Mouse (Mus musculus) heart, embryonic 10.5 days (tissue): ENCODE measurements at regions not wholly inside any gene's neighbourhood (a gene's known extent, or its start where the extent isn't known, plus 50 kb on each side); places are given as distances from the start of the nearest gene placed in this dataset.

Experiments
- DNase-seq: peaks from one replicate; pipeline ENCODE4 v3.0.0-alpha.2; 2017; ENCODE audit warnings: low spot score
- H3K27ac ChIP-seq: fragments of 300-500 bp; sonication (generic); 2 replicates; pipeline ENCODE4 v1.5.1; 2016; ENCODE audit warnings: mild to moderate bottlenecking
- H3K27me3 ChIP-seq: fragments of 300-500 bp; sonication (generic); 2 replicates; pipeline ENCODE4 v1.6.1; 2016; ENCODE audit warnings: mild to moderate bottlenecking; ENCODE audit not compliant: poor library complexity, insufficient read depth, severe bottlenecking
- H3K36me3 ChIP-seq: fragments of 300-500 bp; sonication (generic); 2 replicates; pipeline ENCODE4 v1.6.1; 2016; ENCODE audit warnings: mild to moderate bottlenecking, moderate library complexity
- H3K4me1 ChIP-seq: fragments of 300-500 bp; sonication (generic); 2 replicates; pipeline ENCODE4 v1.6.1; 2016; ENCODE audit warnings: mild to moderate bottlenecking
- H3K4me3 ChIP-seq: fragments of 300-500 bp; sonication (generic); 2 replicates; pipeline ENCODE4 v1.5.1; 2016; ENCODE audit warnings: mild to moderate bottlenecking, moderate library complexity
- H3K9me3 ChIP-seq: fragments of 300-500 bp; sonication (generic); 2 replicates; pipeline ENCODE4 v1.6.1; 2016; ENCODE audit warnings: mild to moderate bottlenecking, moderate library complexity
- WGBS: fragments of 180-500 bp; shearing (Covaris S2); methylation state at CpG from one replicate; pipeline ENCODE4 v1.1.7; 2016; 5-methylcytosine and 5-hydroxymethylcytosine counted together

DNA sequence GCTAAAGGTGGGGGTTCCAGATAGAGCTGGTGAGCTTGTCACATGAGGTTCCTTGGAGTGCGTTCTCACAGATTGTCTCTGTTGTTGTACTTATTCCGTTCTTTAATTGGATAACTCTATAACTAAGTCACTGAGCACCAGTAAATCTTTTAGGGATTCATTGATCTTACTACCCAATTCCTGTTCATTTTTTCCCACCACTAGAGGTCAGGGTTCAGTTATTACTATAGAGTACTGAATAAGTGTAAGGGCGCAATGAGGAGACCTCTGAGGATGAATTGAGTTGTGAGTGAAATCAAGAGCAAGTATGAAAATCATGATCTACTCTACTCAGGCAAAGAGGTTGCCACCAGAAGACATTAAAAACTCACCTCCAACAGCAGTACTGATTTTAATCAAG is 584.0 kb upstream of the 2610301B20Rik start:
- no peak overlapping the region for H3K4me3 ChIP-seq
- WGBS, result 66% methylated on average over 3 of the region's 3 CpGs
- no peak for DNase-seq
- no peak overlapping the region for H3K27ac ChIP-seq
- no peaks in the 10 kb centered on the region for H3K9me3 ChIP-seq
- no peaks in the 10 kb centered on the region for H3K36me3 ChIP-seq
- no peaks in the 10 kb centered on the region for H3K4me1 ChIP-seq
- no peaks in the 10 kb centered on the region for H3K27me3 ChIP-seq

DNA sequence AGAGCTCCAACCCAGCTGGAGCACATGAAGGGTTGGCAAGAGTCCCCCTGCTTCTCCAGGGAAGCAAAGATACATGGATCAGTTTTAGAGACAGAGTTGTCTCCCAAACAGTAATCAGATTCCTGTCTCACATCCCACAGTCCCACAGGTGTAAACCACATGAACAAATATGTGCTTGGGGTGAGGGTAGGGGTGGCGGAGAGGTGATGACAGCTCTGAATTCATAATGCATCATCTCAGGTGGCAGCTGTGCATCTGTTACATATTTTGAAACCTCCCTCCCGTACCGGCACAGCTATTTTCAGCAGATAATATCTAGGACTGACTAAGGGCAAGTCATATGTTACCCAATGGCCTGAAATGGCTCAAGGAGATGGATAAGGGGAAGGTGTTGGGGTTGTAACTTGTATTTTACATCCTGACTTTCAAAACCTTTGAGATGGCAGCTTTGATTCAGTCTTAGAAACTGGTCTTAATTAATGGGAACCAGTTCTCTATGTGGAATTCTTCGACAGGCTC is 579.2 kb upstream of the 2610301B20Rik start:
- H3K4me1 ChIP-seq, result no peaks in the 10 kb centered on the region
- 76% methylated on average over 4 of the region's 4 CpGs for WGBS
- no peaks in the 10 kb centered on the region for H3K27me3 ChIP-seq
- H3K36me3 ChIP-seq, result no peaks in the 10 kb centered on the region
- no peaks in the 10 kb centered on the region for H3K9me3 ChIP-seq
- H3K27ac ChIP-seq, result no peak overlapping the region
- H3K4me3 ChIP-seq, result no peak overlapping the region
- no peak for DNase-seq

- Histone ChIP-seq H3K27me3 (no peaks in the 10 kb centered on the region), H3K36me3 (no peaks in the 10 kb centered on the region), H3K4me1 (no peaks in the 10 kb centered on the region), H3K9me3 (no peaks in the 10 kb centered on the region), H3K4me3 (no peak overlapping the region), H3K27ac (no peak overlapping the region)
- 94% methylated on average over 1 of the region's 1 CpGs for WGBS
- no peak for DNase-seq
Measured at GRCm38 (mm10) chr4:10296220-10296619, 578.1 kb upstream of the 2610301B20Rik start.

DNA sequence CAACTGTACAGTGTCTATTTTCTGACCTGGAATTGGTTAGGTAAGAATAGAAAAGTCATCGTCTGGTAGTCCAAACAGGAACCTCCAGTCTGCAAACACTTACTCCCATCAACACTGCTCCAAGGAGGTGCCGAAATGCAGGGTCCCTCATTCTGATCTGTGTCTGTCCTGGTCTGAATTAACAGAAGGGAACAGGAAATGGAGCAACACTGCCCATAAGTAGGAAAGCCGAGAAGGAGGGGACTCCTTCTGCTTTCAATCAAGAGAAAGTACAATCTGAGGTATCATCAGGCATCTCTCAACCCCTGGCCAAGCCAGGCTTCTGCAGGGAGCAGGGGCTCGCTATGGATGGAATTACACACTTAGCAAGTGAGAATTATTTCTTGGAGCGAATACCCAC is 562.4 kb upstream of the 2610301B20Rik start:
- no peak for DNase-seq
- peaks cover 20% of the 10 kb centered on the region for H3K4me1 ChIP-seq
- no peaks in the 10 kb centered on the region for H3K36me3 ChIP-seq
- H3K4me3 ChIP-seq, result no peak overlapping the region
- H3K27me3 ChIP-seq, result no peaks in the 10 kb centered on the region
- H3K9me3 ChIP-seq, result no peaks in the 10 kb centered on the region
- 24% methylated on average over 5 of the region's 5 CpGs for WGBS
- peak overlapping the region; percentile 31; the same call in 1 of the 2 replicates for H3K27ac ChIP-seq

GRCm38 (mm10) chr4:10315144-10315543 is 559.2 kb upstream of the 2610301B20Rik start:
- Histone ChIP-seq H3K4me3 (no peak overlapping the region), H3K4me1 (peaks cover 20% of the 10 kb centered on the region), H3K9me3 (no peaks in the 10 kb centered on the region), H3K36me3 (no peaks in the 10 kb centered on the region), H3K27ac (peak overlapping the region; percentile 66), H3K27me3 (no peaks in the 10 kb centered on the region)
- DNase-seq, result no peak
- WGBS, result 71% methylated on average over 4 of the region's 4 CpGs

DNA sequence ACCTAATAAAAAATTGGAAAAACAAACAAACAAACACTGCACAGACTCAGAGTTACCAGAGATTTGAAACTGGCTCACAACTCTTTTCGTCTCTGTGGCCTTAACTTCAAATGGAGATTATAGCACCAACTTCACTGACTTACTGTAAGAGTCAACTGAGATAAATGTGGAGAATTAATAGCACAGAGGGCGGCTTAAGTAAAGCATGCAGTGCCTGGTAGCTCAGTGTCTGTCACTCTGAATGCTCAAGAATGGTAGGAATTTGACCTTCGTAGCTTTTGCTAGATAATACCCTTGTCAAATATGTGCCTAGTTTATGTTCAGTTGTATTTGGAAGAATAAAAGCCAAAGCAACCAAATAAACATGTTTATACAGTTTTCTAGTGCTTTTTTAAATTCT is 558.4 kb upstream of the 2610301B20Rik start:
- peaks cover 20% of the 10 kb centered on the region for H3K4me1 ChIP-seq
- no peak for DNase-seq
- H3K36me3 ChIP-seq, result no peaks in the 10 kb centered on the region
- H3K27me3 ChIP-seq, result no peaks in the 10 kb centered on the region
- no peaks in the 10 kb centered on the region for H3K9me3 ChIP-seq
- peak overlapping the region; percentile 66; the same call in 1 of the 2 replicates for H3K27ac ChIP-seq
- WGBS, result 18% methylated on average over 3 of the region's 3 CpGs
- no peak overlapping the region for H3K4me3 ChIP-seq

DNA sequence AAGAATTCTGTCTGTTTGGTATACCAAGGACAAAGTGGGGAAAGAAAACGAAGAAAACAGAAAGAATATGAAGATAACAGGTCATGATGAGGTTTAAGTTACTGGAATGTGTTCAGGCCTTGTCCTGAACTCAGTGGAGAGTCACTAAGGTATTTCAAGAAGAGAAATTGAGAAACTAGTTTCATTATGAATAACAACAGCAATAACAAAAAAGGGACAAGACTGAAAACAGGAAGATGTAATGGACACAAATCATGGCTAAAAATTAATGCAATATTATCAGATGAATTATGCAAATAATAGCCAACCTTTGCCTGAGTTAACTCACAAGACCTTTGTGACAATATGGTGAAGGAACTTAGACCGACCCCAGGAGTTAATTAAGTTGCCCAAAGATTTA is 530.2 kb upstream of the 2610301B20Rik start:
- WGBS, result 65% methylated on average over 2 of the region's 2 CpGs
- no peak overlapping the region for H3K4me3 ChIP-seq
- H3K27ac ChIP-seq, result no peak overlapping the region
- DNase-seq, result no peak
- H3K4me1 ChIP-seq, result no peaks in the 10 kb centered on the region
- H3K36me3 ChIP-seq, result no peaks in the 10 kb centered on the region
- no peaks in the 10 kb centered on the region for H3K27me3 ChIP-seq
- H3K9me3 ChIP-seq, result no peaks in the 10 kb centered on the region

DNA sequence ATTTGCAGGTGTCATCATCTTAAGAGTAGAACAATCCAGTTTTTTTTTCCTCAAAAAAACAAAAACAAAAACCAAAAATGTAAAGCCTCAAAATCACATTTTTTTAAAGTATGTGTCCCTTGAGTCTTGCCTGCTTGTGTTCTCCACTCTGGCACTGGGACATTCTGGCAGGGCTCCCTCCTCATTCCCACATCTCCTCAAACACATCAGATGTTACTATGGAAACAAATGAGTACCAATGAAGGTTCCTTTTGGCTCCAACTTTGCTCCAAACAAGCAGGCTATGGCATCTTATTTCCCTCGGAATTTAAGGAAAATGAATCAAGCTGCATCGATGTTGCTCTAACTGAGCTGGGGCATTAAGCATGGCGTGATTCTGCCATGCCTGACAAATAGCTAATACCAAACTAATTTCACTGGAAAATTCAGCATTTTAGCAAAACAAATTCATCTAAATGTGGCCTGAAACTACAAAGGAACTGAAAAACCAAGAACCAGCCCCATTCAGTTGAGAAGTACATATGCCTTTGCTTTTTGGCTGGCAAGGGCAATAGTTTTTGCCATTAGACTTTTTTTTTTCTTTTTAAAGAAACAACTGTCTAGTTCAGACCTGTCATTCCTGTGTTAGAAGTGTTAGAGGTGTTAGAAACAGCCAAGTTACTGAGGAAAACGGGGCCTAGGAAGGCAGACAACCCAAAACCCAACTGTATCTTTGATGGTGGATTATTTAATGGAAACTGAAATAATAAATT is 522.2 kb upstream of the 2610301B20Rik start:
- Histone ChIP-seq H3K4me3 (no peak overlapping the region), H3K9me3 (no peaks in the 10 kb centered on the region), H3K36me3 (no peaks in the 10 kb centered on the region), H3K4me1 (no peaks in the 10 kb centered on the region), H3K27ac (no peak overlapping the region), H3K27me3 (no peaks in the 10 kb centered on the region)
- DNase-seq, result no peak
- WGBS, result 74% methylated on average over 4 of the region's 4 CpGs

DNA sequence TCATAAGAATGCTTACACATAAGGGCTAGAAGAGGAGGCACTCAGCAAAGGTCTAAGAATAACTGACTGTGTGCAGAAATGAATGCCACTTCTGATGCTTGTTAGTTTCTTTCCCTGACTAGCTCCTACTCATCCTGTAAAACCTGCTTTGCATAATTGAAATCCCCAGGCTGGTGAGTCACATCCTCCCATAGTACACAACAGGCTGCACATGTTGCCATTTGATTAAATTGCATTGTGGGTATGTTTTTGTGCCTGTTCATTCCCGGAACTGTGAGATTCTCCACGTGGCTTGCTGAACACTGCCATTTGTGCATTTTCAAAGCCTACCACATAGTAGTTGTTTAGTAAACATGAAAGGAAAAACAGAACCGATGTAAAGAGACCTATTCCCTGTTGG is 516.7 kb upstream of the 2610301B20Rik start:
- Histone ChIP-seq H3K36me3 (no peaks in the 10 kb centered on the region), H3K4me3 (no peak overlapping the region), H3K27ac (no peak overlapping the region), H3K9me3 (no peaks in the 10 kb centered on the region), H3K27me3 (no peaks in the 10 kb centered on the region), H3K4me1 (peaks cover 4% of the 10 kb centered on the region; the same call in 1 of the 2 replicates)
- WGBS, result 56% methylated on average over 3 of the region's 3 CpGs
- no peak for DNase-seq

- no peak for DNase-seq
- Histone ChIP-seq H3K27ac (no peak overlapping the region), H3K4me1 (no peaks in the 10 kb centered on the region), H3K9me3 (no peaks in the 10 kb centered on the region), H3K27me3 (no peaks in the 10 kb centered on the region), H3K4me3 (no peak overlapping the region), H3K36me3 (no peaks in the 10 kb centered on the region)
- 97% methylated on average over 2 of the region's 2 CpGs for WGBS
Measured at GRCm38 (mm10) chr4:10389790-10390189, 484.5 kb upstream of the 2610301B20Rik start.

DNA sequence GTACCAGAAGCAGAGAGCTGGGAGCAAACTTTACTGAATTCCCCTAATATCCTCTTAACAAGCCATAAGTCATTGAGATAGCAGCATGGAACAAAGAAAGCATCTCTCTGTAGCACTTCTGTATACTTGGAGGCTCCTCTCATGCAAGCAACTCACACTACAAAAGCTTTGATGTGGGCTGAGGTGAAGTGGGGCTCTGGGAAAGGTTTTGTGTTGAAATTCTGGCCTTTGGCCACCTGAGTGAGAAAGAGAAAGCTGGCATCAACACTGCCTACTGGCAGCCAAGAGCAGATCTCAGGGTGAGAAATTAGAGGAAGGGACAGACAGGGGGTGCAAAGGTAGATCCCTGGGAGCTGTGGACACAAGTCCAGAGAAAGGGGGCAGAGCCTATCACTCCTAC is 477.0 kb upstream of the 2610301B20Rik start:
- H3K36me3 ChIP-seq, result no peaks in the 10 kb centered on the region
- H3K4me3 ChIP-seq, result no peak overlapping the region
- DNase-seq, result no peak
- H3K4me1 ChIP-seq, result no peaks in the 10 kb centered on the region
- no peaks in the 10 kb centered on the region for H3K9me3 ChIP-seq
- no peak overlapping the region for H3K27ac ChIP-seq
- H3K27me3 ChIP-seq, result no peaks in the 10 kb centered on the region

DNA sequence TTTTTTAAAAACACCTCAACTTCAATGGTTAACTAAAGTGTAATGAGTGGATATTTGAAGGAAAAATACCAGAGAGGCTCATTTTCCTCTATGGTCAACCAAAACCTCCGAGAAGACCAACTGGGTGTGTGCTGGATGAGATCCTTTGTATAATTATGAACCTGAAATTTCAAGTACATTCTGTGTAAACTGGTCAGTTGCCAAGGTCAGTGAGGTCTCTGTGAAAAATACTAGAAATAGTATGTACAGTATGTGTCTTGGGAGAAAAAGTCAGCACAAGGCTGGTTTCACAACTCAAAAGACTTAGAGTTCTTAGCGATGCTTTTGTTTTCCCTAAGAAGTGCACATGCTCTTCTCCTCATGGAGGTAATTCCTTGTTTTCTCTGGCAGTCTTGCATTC is 476.2 kb upstream of the 2610301B20Rik start:
- no peak for DNase-seq
- Histone ChIP-seq H3K27me3 (no peaks in the 10 kb centered on the region), H3K9me3 (no peaks in the 10 kb centered on the region), H3K27ac (no peak overlapping the region), H3K36me3 (no peaks in the 10 kb centered on the region), H3K4me3 (no peak overlapping the region), H3K4me1 (no peaks in the 10 kb centered on the region)
- 88% methylated on average over 2 of the region's 2 CpGs for WGBS

DNA sequence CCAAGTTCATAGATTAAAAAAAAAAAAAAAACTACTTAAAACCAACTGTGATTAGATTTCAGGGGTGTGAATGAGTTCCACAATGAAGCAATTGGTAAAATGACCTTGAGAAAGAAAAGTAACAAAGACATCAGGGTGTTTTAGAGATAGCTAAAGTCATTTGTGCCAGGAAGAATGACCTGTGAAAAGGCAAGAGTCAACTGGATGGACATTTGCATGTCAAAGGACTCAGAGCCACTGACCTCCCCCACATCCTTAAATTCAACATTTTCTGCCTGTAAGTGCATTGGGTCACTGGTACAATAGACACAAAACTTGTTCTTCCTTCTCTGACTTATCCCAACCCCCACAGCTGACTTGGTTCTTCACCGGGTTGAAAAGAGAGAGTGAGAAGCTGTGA is 474.6 kb upstream of the 2610301B20Rik start:
- H3K27me3 ChIP-seq, result no peaks in the 10 kb centered on the region

GRCm38 (mm10) chr4:10402928-10403327 is 471.4 kb upstream of the 2610301B20Rik start:
- Histone ChIP-seq H3K27me3 (no peaks in the 10 kb centered on the region), H3K27ac (no peak overlapping the region), H3K36me3 (no peaks in the 10 kb centered on the region), H3K4me3 (no peak overlapping the region), H3K9me3 (no peaks in the 10 kb centered on the region), H3K4me1 (peaks cover 10% of the 10 kb centered on the region; the same call in 1 of the 2 replicates)
- DNase-seq, result no peak

More for the DNA sequence above, 474.6 kb upstream of the 2610301B20Rik start:
- Histone ChIP-seq H3K4me1 (peaks cover 5% of the 10 kb centered on the region; the same call in 1 of the 2 replicates), H3K36me3 (no peaks in the 10 kb centered on the region), H3K27ac (no peak overlapping the region), H3K4me3 (no peak overlapping the region), H3K9me3 (no peaks in the 10 kb centered on the region)
- 53% methylated on average over 1 of the region's 1 CpGs for whole genome bisulfite sequencing
- no peak for DNase-seq
